Mouse (Mus musculus): ENCODE data around the gene Cyth4.

The Cyth4 gene

DNA sequence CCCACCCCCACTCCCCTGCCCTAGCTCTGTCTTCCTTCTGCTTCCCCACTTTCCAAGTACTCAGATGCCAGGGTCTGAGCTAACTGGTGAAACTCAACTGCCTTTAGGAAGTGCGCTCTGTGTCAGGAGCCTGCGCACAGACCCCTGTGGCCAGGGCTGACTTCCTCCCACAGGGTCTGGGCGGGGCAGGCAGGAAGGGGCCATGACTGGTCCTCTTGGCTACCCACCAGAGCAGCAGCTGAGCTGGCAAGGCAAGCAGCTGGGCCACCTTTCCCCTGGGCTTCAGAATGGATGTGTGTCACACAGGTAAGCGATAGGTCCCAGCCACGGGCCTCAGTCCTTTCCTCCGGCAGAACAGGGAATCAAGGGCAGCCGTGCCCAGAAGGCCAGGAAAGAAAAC, at the start of gene Cyth4:
Gene Cyth4, plus strand, starts transcription at position 134 of the 400 bp plus-strand sequence.
- peak; percentile 75 to 79 for DNase-seq

DNA sequence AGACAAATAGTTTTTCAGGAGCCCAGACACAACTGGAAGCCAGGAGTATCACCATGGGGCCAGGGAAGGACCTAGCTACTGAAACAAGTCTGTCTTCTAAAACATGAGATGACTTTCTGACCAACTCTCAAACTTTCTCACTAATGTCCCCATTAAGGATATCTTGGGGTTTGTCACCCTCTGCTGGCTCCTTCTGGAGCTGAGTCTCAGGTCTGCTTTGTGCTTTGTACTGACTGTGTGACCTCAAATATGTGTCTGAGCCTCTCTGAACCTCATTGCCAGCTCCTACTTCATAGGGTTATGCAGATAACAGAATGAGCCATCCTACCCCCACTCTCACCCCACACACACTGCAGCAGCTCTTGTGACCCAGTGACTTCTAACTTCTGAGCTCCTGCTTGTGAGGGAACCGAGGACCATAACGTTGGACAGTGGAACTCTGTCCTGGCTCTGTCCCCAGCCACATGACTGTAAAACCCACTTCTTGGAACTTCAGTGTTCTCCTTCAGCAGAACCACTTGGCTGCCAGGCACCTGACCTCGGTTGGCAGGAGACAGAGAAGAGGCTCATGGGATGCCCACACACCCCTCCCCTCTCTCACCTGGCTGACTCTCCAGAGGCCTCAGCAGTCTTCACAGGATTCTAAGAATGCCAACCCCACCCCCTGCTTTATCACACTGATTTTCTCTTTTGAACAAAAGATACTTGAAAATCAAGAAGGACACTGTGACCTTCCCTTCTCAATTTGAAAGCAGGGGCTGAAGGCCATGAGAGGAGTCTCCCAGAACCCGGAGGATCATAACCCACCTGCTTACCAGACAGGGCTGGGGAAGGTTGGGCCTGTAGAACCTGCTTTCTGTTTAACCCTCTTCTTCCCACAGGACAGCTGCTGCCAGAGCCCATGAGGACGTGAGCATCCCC, 49.2 kb upstream of the Cyth4 start:
- no peak for DNase-seq

GRCm38 (mm10) chr15:78548336-78548665, 48.5 kb upstream of the Cyth4 start:
- DNase-seq: no peak

DNA sequence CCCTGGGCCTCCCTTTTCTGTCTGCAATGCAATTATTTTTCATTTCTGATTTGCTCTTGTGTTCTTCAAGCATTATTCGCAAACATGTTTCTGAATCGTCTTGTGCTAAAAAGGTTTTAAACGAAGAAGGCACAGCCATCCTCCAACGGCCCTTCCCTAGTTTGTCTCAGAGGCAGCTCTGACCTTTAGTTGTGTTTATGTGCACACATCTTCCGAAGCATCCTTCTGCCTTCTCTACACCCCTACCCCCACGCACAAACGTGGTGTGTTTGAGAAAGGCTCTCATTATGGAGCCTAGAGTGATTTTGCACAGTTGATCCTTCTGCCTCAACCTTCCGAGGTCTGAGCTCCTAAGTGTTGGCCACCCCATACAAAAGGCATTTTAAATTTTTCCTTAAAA, 48.1 kb upstream of the Cyth4 start:
- no peak for DNase-seq

DNA sequence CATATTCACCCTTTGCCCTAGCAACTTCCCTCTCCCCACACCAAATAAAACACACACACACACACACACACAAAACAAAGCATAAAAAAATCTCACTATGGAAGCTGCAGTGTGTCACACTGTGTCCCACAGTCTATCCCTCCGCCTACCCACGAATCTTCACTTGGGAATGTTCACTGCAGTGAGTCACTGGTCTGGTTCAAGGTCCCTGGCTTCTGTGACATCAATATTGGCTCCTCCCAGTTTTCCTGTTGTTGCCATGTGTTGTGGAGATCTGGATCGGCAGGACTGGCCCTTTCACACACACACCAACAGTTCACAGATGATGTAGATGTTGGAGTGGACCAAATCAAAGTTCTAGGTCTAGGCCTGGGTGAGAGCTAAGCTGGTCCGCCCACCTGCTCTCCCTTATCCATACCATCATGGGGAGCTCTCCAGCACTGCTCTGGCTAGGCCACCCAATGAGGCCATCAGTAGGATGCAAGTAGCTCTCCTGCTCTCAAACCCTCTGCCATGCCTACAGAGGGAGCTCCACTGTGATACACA, 47.6 kb upstream of the Cyth4 start:
- DNase-seq: no peak

DNA sequence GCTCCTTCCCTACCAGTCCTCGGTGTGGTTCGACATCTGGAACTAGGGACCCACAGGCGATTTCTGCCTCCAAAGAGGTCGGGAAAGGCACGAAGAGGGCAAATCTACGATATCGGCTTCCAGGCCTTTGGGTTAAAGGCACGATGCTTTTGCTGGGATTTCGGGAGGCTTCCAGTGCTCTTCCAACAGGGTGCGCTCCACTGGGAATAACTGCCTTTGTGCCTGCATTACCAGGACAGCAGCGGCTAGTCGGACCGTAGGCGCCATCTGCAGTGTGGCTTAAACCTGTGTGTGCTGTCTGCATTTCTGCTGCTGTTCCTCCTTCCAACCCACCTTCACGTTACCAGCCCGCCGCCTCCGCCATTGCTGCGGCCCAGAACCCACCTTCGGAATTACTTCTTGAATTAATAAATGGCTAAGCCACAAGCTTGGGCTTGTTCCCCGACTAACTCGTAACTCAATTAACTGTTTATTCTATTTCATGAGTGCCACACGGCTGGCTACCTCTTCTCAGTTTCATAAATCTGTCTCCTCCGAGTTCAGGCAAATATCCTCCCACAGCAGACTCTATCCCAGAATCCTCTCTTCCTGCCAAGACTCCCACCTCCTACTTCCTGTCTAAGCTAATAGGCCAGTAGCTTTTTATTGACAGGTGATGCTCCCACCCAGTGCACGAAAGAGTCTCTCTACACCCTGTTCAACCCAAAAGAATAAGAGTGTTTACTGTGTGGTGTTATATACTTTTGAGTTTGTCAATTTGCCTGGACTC, 42.1 kb upstream of the Cyth4 start:
- no peak for DNase-seq

DNA sequence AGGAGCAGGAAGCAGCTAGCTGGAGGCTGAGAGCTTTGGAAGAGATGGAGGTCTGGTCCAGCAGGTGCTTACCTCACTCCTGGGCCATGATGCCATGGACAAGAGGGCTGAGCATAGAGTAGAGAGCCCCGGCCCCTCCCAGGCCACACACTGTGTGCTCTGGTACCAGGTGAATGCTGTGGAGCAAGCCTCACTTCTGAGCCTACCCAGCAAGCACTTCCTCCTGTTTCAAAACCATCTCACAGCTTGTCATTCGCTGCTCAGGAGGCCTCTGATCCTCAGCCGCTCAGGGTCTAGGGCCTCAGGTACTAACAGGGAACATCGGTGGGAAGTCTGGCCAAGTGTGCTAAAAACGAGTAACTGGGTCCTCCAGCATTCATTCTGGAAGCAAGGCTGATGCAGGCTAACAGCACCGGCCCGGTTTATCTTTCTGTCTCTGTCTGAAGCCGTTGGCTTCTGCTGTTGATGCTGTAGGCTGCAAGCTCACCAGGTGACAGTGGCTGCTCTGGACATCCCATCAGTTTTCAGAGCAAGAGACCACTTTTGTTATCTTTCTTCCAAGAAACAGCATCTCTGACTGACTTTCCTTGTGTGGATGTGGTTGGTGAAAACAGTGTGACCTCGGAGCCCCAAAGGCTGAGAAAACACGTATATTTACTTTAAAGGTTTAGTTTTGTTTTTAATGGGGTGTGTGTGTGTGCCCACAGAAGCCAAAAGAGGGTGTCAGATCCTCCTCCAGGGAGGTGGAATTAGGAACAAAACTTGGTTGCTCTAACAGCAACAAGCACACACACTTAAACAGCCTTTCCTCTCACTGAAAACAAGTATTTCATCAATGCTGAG, 38.9 kb upstream of the Cyth4 start:
- no peak for DNase-seq

DNA sequence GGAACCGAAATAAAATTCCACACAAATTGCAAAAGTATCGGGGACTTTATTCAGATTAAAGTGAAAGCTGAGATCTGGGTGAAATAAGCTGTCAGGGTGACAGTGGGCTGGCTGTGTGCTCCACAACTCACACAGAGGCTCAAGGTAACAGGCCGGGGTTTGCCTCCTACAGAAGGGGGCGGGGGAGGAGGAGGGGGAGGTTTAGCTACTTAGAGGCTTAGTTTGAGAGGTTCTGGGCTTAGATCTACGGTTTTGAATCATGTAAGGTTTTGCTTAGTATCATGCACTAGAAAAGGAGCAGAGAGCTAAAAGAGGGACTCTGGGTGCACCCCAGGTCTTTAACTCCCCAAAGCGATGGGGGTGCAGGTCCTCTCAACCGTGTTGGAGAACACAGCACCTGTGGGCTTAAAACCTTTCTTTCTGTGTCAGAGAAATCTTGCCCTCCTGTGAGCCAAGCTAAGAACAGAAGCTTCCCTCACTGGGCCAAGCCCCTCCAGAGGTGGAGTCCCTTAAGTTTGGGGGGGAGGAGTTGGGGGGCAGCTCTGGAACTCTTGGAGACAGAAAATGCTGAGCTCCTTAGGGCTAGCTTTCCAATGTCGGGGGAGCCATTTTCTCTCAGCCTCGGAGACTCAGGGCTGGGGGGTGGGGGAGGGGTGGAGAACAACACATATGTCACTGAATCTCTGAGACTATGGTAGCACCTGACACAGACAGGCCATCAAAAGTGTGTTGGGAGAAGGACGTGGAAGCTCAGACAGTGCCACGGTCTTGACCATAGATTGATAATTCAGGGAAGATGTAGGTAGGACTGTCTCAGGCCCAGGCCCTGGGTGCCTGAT, 37.5 kb upstream of the Cyth4 start:
- no peak for DNase-seq

GRCm38 (mm10) chr15:78563344-78563743, 33.5 kb upstream of the Cyth4 start:
- no peak for DNase-seq

- peak; percentile 67 to 76 for DNase-seq
These were observed 32.9 kb upstream of the Cyth4 start for GRCm38 (mm10) chr15:78563937-78564336.

DNA sequence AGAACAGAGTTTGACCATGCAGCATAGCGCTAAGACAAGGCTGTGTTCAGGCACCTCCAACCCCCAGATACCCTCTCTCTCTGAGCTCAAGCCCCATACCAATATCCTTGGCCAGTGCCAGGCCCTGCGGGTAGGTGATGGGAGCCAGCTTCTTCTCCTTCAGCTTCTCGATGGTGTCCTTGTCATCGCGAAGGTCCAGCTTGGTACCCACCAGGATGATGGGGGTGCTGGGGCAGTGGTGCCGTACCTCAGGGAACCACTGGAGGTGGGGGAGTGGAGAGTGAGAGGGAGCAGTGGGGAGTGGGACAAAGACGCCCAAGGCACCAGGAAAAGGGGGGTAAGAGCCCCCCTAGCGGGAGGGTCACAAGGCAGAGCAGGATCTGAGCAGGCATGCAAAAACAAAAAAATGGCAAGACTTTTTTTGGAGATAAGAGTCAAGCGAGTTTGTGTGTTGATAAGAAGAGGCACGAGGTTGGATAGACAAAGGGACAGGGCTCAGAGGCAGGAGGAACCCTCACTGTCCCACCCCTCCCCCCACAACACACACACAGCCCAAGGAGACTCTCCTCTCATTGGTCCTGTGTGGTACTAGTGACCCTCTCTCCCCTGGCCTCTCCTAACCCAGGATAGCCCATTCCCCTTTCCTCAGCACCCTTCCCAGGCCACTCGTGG, 31.9 kb upstream of the Cyth4 start:
- peak in 1 of 2 experiments; percentile 20 for DNase-seq

DNA sequence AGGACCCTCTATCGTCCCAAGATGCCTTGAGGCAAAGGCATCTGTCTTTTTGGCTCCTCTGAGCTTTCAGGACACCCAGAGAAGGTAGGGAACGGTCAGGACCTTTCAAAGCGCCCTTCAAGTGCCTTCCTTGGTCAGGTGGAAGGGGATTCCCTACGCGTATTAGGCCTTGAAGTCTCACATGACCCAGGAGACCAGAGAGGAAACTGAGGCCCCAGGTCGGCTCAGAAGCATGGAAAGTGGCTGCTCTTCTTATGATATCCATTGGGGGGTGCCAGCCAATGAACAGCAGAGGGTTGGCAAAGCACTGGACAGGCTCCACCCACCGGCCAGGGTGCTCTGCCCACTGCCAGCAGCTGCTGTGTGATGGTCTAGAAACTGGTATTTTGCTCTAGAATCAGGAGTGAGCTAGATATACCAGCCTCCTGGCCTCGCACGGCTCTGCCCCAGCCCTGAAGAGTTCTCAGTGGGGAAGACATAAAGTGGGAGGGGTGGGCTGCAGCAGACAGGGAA, 29.2 kb upstream of the Cyth4 start:
- peak in 1 of 2 experiments; percentile 14 for DNase-seq

DNA sequence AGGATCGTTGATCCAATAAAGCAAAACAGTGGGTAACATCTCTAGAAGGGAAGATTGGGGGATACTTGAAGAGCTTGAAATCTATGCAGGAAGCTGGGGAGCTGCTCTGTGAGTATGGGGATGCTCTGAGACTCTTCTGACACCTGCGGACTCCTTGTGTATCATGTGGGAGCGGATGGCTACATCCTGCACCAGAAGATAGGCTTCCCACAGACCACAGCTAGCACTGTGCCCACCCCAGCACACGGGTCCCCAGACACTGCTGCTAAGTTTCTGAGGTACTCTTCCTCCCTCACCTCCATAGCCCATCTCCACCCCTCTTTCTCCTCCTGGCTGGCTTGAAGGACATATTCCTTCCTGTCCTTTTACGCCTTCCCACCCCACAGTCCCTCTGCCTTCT, 26.7 kb upstream of the Cyth4 start:
- DNase-seq: no peak

- peak; percentile 81 to 85 for DNase-seq
These were observed 25.1 kb upstream of the Cyth4 start for GRCm38 (mm10) chr15:78571554-78572269.

GRCm38 (mm10) chr15:78572270-78572600, 24.6 kb upstream of the Cyth4 start:
- DNase-seq: no peak

- DNase-seq: peak; percentile 78 to 82
These were observed 24.0 kb upstream of the Cyth4 start, which contains the start of gene Rac2 for GRCm38 (mm10) chr15:78572658-78573397. Gene Rac2 (minus strand): TSS chr15:78572783.

GRCm38 (mm10) chr15:78576284-78576810, 20.5 kb upstream of the Cyth4 start:
- DNase-seq: no peak

DNA sequence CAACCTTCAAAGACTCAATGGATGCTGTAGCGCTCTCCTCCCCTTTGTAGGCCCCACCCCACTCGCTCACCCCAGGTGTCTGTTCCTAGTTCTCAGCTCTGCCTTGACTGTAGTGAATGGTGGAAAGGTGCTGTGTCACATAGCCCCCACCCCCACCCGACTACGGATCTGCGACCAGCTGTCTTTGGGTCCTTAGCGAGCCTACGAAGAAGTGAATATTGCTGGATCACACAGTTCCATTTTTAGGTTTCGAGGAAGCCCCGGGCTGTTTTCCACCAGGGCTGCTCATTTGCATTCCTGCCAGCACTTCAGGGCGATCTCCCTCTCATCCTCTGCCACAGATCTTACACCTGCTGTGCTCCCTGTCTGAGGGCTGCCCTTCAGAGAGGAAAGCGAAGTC, 13.5 kb upstream of the Cyth4 start:
- no peak for DNase-seq

GRCm38 (mm10) chr15:78585404-78585803, 11.4 kb upstream of the Cyth4 start:
- DNase-seq: no peak
